Mouse (Mus musculus) ES-Bruce4 (cell line): Measurements from ENCODE around the gene Tmtc4.

ENCODE experiments used
- CTCF ChIP-seq: IDR thresholded peaks from one replicate; pipeline ENCODE4 v1.8.1; 2011; ENCODE audit warnings: low read depth, low read length
- EP300 ChIP-seq: IDR thresholded peaks from 2 replicates; pipeline ENCODE4 v1.6.1; 2011; ENCODE audit warnings: low read depth, low read length; ENCODE audit not compliant: insufficient read depth

GRCm38 (mm10) chr14:122902136-122902535, 81.7 kb downstream of the Tmtc4 start:
- TF ChIP-seq CTCF (no peak), EP300 (no peak)
